ENCODE assay signal across 10 mouse cellular contexts in the genomic region with DNA sequence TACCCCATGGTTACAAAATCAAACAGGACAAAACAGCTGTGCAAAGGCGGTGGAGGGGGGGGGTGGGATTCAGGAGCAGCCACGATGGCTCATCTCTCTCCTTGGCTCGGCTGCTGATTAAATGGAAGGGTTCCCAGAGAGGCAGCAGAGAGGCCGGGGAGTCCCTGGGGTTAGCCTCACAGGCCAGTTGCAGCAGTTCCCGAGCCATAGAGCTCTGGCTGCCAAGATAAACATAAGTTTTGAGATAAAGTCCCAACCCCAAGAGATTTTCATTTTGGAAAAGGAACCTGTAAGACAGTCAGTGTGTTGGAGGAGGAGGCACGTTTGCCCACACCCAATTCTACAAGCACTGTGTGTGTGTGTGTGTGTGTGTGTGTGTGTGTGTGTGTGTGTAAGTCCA.
A peak's percentile ranks its signal among the peaks of the same experiment; 100 is the strongest.
DNase-seq lines count a peak whose midpoint lies in the region; ATAC-seq and TF ChIP-seq lines count a peak whose summit lies in the region.
"Had no signal": no experiment of that assay in that cellular context is flagged by ENCODE, and none has a peak within 500 bp of the region (broad histone marks: within the 10 kb centered on the region; RNA-seq: fewer than 3 reads in every experiment).

No protein-coding gene starts in this region.

- no peak overlapping the region for H3K4me3 ChIP-seq in intestine, embryonic 15.5 days (replicated peaks)
- H3K4me3 ChIP-seq in intestine, postnatal 0 days (ENCODE audit: low read depth, low read length): no peak overlapping the region
- H3K4me3 ChIP-seq: limb, embryonic 12.5 days had no signal

- DNase-seq in gastrocnemius, postnatal 10 days: peak; percentile 72
- DNase-seq in kidney, adult 8-10 months: peak; percentile 14 to 26
- DNase-seq in yolk sac, embryonic 10.5 days (ENCODE audit: low spot score): no peak
- DNase-seq in right cerebral cortex, postnatal 36 days (ENCODE audit: low spot score in 2 of 2): no peak
- DNase-seq in left cerebral cortex, adult 11 months (ENCODE audit: low spot score): no peak
- DNase-seq: cerebellum, adult 18-20 months had no signal

- no peak overlapping the region for H3K4me2 ChIP-seq in intestine, embryonic 15.5 days (replicated peaks)
- no peak overlapping the region for H3K4me2 ChIP-seq in intestine, postnatal 0 days (replicated peaks; ENCODE audit: low read depth)
- H3K4me2 ChIP-seq: limb, embryonic 12.5 days had no signal

- WGBS in intestine, embryonic 15.5 days: 24% methylated on average over 6 of the region's 6 CpGs
- WGBS in intestine, postnatal 0 days: 15% methylated on average over 6 of the region's 6 CpGs

- peak; percentile 71 for ATAC-seq in intestine, embryonic 15.5 days
- ATAC-seq in intestine, postnatal 0 days: no peak
- 0 out of 2 replicates have a peak, but pooled peaks have one; percentile 47 for ATAC-seq in megakaryocyte-erythroid progenitor cell, adult 5-6 weeks (replicated peaks; ENCODE audit: low FRiP score, low TSS enrichment, poor library complexity, severe bottlenecking)

- TF ChIP-seq CTCF in intestine, postnatal 0 days (IDR thresholded peaks at IDR 0.05; ENCODE audit: low read depth): no peak

- no peak overlapping the region for H3K27ac ChIP-seq in intestine, embryonic 15.5 days
- H3K27ac ChIP-seq in intestine, postnatal 0 days (ENCODE audit: low read depth, low read length): no peak overlapping the region
- H3K27ac ChIP-seq: limb, embryonic 12.5 days had no signal

- H3K4me1 ChIP-seq in intestine, embryonic 15.5 days (replicated peaks): peaks cover 11% of the 10 kb centered on the region
- 0 out of 2 replicates have a peak, but pooled peaks cover 3% of the 10 kb centered on the region for H3K4me1 ChIP-seq in intestine, postnatal 0 days (replicated peaks; ENCODE audit: control insufficient read depth, insufficient read depth, low read length)

- no peaks in the 10 kb centered on the region for H3K9me3 ChIP-seq in intestine, embryonic 15.5 days
- H3K9me3 ChIP-seq in intestine, postnatal 0 days (ENCODE audit: control insufficient read depth): no peaks in the 10 kb centered on the region
- H3K9me3 ChIP-seq: limb, embryonic 12.5 days had no signal

- H3K9ac ChIP-seq in intestine, embryonic 15.5 days: no peak overlapping the region
- H3K9ac ChIP-seq in intestine, postnatal 0 days (ENCODE audit: low read depth, low read length): no peak overlapping the region
- H3K9ac ChIP-seq: limb, embryonic 12.5 days had no signal

- no peaks in the 10 kb centered on the region for H3K36me3 ChIP-seq in intestine, embryonic 15.5 days
- no peaks in the 10 kb centered on the region for H3K36me3 ChIP-seq in intestine, postnatal 0 days (ENCODE audit: control insufficient read depth, insufficient read depth)

- H3K27me3 ChIP-seq in intestine, embryonic 15.5 days (replicated peaks): no peaks in the 10 kb centered on the region
- no peaks in the 10 kb centered on the region for H3K27me3 ChIP-seq in intestine, postnatal 0 days (replicated peaks; ENCODE audit: control insufficient read depth, insufficient read depth, low read length)
- H3K27me3 ChIP-seq: limb, embryonic 12.5 days had no signal

Comparison
In these comparisons a context has a peak if more than half of its experiments do, and no peak if none do; other contexts are left out.
1. DNase-seq: peak in gastrocnemius, postnatal 10 days (single experiment) and kidney, adult 8-10 months (2 of 2); none in yolk sac, embryonic 10.5 days (single experiment), right cerebral cortex, postnatal 36 days (0 of 2) and left cerebral cortex, adult 11 months (single experiment).